Mouse (Mus musculus) T-cell, adult 2 months (primary cell): ENCODE measurements around the gene H2al1a.
"Not testable (repeated sequence)": the region's sequence is repeated elsewhere in the genome, so short reads cannot be mapped to it uniquely, and the experiment has no call there.

Experiments
- DNase-seq: peaks from one replicate; pipeline ENCODE4 v3.0.0; 2022; ENCODE audit warnings: low spot score

Gene H2al1a

GRCm38 (mm10) chrX:11298957-11299356, at the start of gene H2al1a:
Gene H2al1a, plus strand, starts transcription at chrX:11299257.
- DNase-seq, result not testable (repeated sequence)

- DNase-seq, result no peak
Observed at GRCm38 (mm10) chrX:11250155-11250554, 48.9 kb upstream of the H2al1a start.

GRCm38 (mm10) chrX:11254062-11254461, 45.0 kb upstream of the H2al1a start:
- peak; percentile 1 for DNase-seq

- peak; percentile 3 for DNase-seq
Observed at GRCm38 (mm10) chrX:11254521-11255207, 44.4 kb upstream of the H2al1a start.

- DNase-seq, result no peak
Observed at GRCm38 (mm10) chrX:11255564-11256360, 43.3 kb upstream of the H2al1a start.

GRCm38 (mm10) chrX:11264918-11265317, 34.1 kb upstream of the H2al1a start:
- no peak for DNase-seq

GRCm38 (mm10) chrX:11267791-11268190, 31.3 kb upstream of the H2al1a start:
- no peak for DNase-seq

- no peak for DNase-seq
Observed at GRCm38 (mm10) chrX:11269074-11269473, 30.0 kb upstream of the H2al1a start.

GRCm38 (mm10) chrX:11273190-11273589, 25.9 kb upstream of the H2al1a start:
- DNase-seq, result no peak

- DNase-seq, result no peak
Observed at GRCm38 (mm10) chrX:11277083-11277482, 22.0 kb upstream of the H2al1a start.

GRCm38 (mm10) chrX:11280741-11281140, 18.3 kb upstream of the H2al1a start:
- no peak for DNase-seq

- DNase-seq, result no peak
Observed at GRCm38 (mm10) chrX:11288306-11288882, 10.7 kb upstream of the H2al1a start.

GRCm38 (mm10) chrX:11289244-11289643, 9.8 kb upstream of the H2al1a start:
- DNase-seq, result no peak

- DNase-seq, result not testable (repeated sequence)
Observed at GRCm38 (mm10) chrX:11302132-11302531, 3.1 kb downstream of the H2al1a start, which contains the start of gene H2al1b. Gene H2al1b, plus strand, starts transcription at chrX:11302432.

- DNase-seq, result not testable (repeated sequence)
Observed at GRCm38 (mm10) chrX:11305355-11305754, 6.3 kb downstream of the H2al1a start, which contains the start of gene H2al1c. Gene H2al1c, plus strand, starts transcription at chrX:11305655.

- DNase-seq, result not testable (repeated sequence)
Observed at GRCm38 (mm10) chrX:11308524-11308923, 9.5 kb downstream of the H2al1a start, which contains the start of gene H2al1d. Gene H2al1d, plus strand, starts transcription at chrX:11308824.

- DNase-seq, result not testable (repeated sequence)
Observed at GRCm38 (mm10) chrX:11311634-11312033, 12.6 kb downstream of the H2al1a start, which contains the start of gene H2al1e. Gene H2al1e, plus strand, starts transcription at chrX:11311934.

- DNase-seq, result not testable (repeated sequence)
Observed at GRCm38 (mm10) chrX:11314858-11315257, 15.8 kb downstream of the H2al1a start, which contains the start of gene H2al1f. Gene H2al1f, plus strand, starts transcription at chrX:11315158.

GRCm38 (mm10) chrX:11317956-11318355, 18.9 kb downstream of the H2al1a start, which contains the start of gene H2al1g:
Gene H2al1g, plus strand, starts transcription at chrX:11318256.
- DNase-seq, result not testable (repeated sequence)

- not testable (repeated sequence) for DNase-seq
Observed at GRCm38 (mm10) chrX:11321192-11321591, 22.1 kb downstream of the H2al1a start, which contains the start of gene H2al1h. Gene H2al1h, plus strand, starts transcription at chrX:11321492.

GRCm38 (mm10) chrX:11324359-11324758, 25.3 kb downstream of the H2al1a start, which contains the start of gene H2al1i:
Gene H2al1i, plus strand, starts transcription at chrX:11324659.
- DNase-seq, result not testable (repeated sequence)

GRCm38 (mm10) chrX:11327522-11327921, 28.5 kb downstream of the H2al1a start, which contains the start of gene H2al1j:
Gene H2al1j, plus strand, starts transcription at chrX:11327822.
- DNase-seq, result not testable (repeated sequence)
